ENCODE assay signal across 10 mouse cellular contexts in genomic region chr4:143987475-143987941, GRCm38 (mm10). TPM values are rescaled to one million over a fixed set of nuclear protein-coding genes. Genes with fewer than 3 reads are reported as not detected.
DNase-seq lines count a peak whose midpoint lies in the region.
"Had no signal": no experiment of that assay in that cellular context is flagged by ENCODE, and none has a peak within 500 bp of the region (broad histone marks: within the 10 kb centered on the region; RNA-seq: fewer than 3 reads in every experiment).

No protein-coding gene starts in this region.

- peak; percentile 39 for DNase-seq in T-cell, adult 2 months (ENCODE audit: low spot score)
- peak; percentile 42 for DNase-seq in cerebellum, adult 9-11 months
- peak; percentile 19 to 31 for DNase-seq in gastrocnemius, postnatal 4 days (ENCODE audit: low spot score in 2 of 2)
- peak; percentile 47 to 63 for DNase-seq in kidney, adult 8-10 months
- peak; percentile 31 to 39 for DNase-seq in layer of hippocampus, postnatal 36 days
- DNase-seq in lung, postnatal 36 days = peak; percentile 36
- peak; percentile 22 to 31 for DNase-seq in spleen, adult 18-20 months
- DNase-seq in urinary bladder, adult 18-20 months (ENCODE audit: low spot score in 2 of 2) = peak; percentile 21 to 43

RNA-seq across cellular contexts. Expression of gene Pramef17, which starts 6.7 kb away (rescaled TPM):
- total RNA-seq in gastrocnemius, postnatal 4 days (2021) = not detected
- not detected for total RNA-seq in layer of hippocampus, postnatal 36 days (2021)
- total RNA-seq: adrenal gland, postnatal 25 days; common myeloid progenitor, adult 5-6 weeks had no signal

RNA-seq across cellular contexts. Expression of gene Gm13101, which starts 20.8 kb away (rescaled TPM):
- total RNA-seq in gastrocnemius, postnatal 4 days (2021) = not detected
- not detected for total RNA-seq in layer of hippocampus, postnatal 36 days (2021)
- total RNA-seq: adrenal gland, postnatal 25 days; common myeloid progenitor, adult 5-6 weeks had no signal

RNA-seq across cellular contexts. Expression of gene Pramef25, which starts 36.7 kb away (rescaled TPM):
- total RNA-seq in gastrocnemius, postnatal 4 days (2021) = not detected
- total RNA-seq in layer of hippocampus, postnatal 36 days (2021) = not detected
- total RNA-seq: adrenal gland, postnatal 25 days; common myeloid progenitor, adult 5-6 weeks had no signal

Comparison
In these comparisons a context has a peak if more than half of its experiments do, and no peak if none do; other contexts are left out.
1. Peak in every context shown above with its lines: DNase-seq.